Mouse (Mus musculus): ENCODE results near the gene Klhl12. TPM values are rescaled to one million over a fixed set of nuclear protein-coding genes. Genes with fewer than 3 reads are reported as not detected.
"Not testable (repeated sequence)": the region's sequence is repeated elsewhere in the genome, so short reads cannot be mapped to it uniquely, and the experiment has no call there.

The Klhl12 gene
- 10 to 100 TPM; 16.4 to 22.3 TPM for total RNA-seq (2021)
- long read RNA-seq, experiment 1, transcript Klhl12-201 (12 exons, 3,408 nt), result major isoform, 9 of 13 reads
- long read RNA-seq, experiment 1, partial matches to known transcripts, result 0 of 13 reads
- long read RNA-seq, experiment 1, other reads (novel, unspliced or antisense), result 4 of 13 reads
- long read RNA-seq, experiment 2, partial matches to known transcripts, result 1 of 4 reads
- long read RNA-seq, experiment 2, other reads (novel, unspliced or antisense), result 0 of 4 reads

- DNase-seq, result peak; percentile 98
Observed at GRCm38 (mm10) chr1:134454904-134455824, at the start of gene Klhl12. Klhl12 (plus strand) TSS chr1:134455531.

- no peak for DNase-seq
Observed at GRCm38 (mm10) chr1:134406414-134406771, 48.9 kb upstream of the Klhl12 start.

- DNase-seq, result no peak
Observed at GRCm38 (mm10) chr1:134408080-134408479, 47.3 kb upstream of the Klhl12 start.

GRCm38 (mm10) chr1:134411706-134412629 is 43.4 kb upstream of the Klhl12 start:
- no peak for DNase-seq

- DNase-seq, result no peak
Observed at GRCm38 (mm10) chr1:134414038-134414437, 41.3 kb upstream of the Klhl12 start.

GRCm38 (mm10) chr1:134414501-134415167 is 40.7 kb upstream of the Klhl12 start:
- no peak for DNase-seq

GRCm38 (mm10) chr1:134415168-134415831 is 40.0 kb upstream of the Klhl12 start, which contains the start of gene Adipor1:
Adipor1 (plus strand) TSS chr1:134415378.
- peak; percentile 99 for DNase-seq

GRCm38 (mm10) chr1:134418414-134418975 is 36.8 kb upstream of the Klhl12 start:
- peak; percentile 26 for DNase-seq

- DNase-seq, result no peak
Observed at GRCm38 (mm10) chr1:134419176-134419575, 36.2 kb upstream of the Klhl12 start.

- peak; percentile 87 for DNase-seq
Observed at GRCm38 (mm10) chr1:134419751-134420458, 35.4 kb upstream of the Klhl12 start.

- no peak for DNase-seq
Observed at GRCm38 (mm10) chr1:134423911-134424310, 31.4 kb upstream of the Klhl12 start.

- DNase-seq, result no peak
Observed at GRCm38 (mm10) chr1:134426289-134426688, 29.0 kb upstream of the Klhl12 start.

- DNase-seq, result no peak
Observed at GRCm38 (mm10) chr1:134433002-134433401, 22.3 kb upstream of the Klhl12 start.

- no peak for DNase-seq
Observed at GRCm38 (mm10) chr1:134433473-134433872, 21.9 kb upstream of the Klhl12 start.

GRCm38 (mm10) chr1:134435414-134435813 is 19.9 kb upstream of the Klhl12 start:
- DNase-seq, result no peak

- no peak for DNase-seq
Observed at GRCm38 (mm10) chr1:134440437-134440836, 14.9 kb upstream of the Klhl12 start.

- DNase-seq, result not testable (repeated sequence)
Observed at GRCm38 (mm10) chr1:134441737-134442136, 13.6 kb upstream of the Klhl12 start.

- DNase-seq, result no peak
Observed at GRCm38 (mm10) chr1:134442394-134442793, 12.9 kb upstream of the Klhl12 start.

GRCm38 (mm10) chr1:134443288-134443687 is 12.0 kb upstream of the Klhl12 start:
- DNase-seq, result not testable (repeated sequence)

GRCm38 (mm10) chr1:134445418-134445817 is 9.9 kb upstream of the Klhl12 start:
- DNase-seq, result peak; percentile 43

All from adrenal gland, postnatal 10 days (tissue).